ENCODE assay signal across 16 mouse cellular contexts in the genomic region with DNA sequence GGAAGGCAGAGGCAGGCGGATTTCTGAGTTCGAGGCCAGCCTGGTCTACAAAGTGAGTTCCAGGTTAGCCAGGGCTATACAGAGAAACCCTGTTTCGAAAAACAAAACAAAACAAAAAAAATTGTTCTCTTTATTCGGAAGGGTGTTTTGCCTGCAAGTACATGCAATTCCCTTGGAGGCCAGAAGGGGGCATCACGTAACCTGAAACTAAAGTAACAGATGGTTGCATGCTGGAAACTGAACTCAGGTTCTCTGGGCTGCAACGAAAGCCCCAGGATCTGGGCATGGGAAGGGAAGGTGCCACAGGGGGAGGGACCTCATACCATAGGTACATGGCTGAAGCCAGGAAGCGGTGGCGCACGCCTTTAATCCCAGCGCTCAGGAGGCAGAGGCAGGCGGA. TPM values are rescaled to one million over a fixed set of nuclear protein-coding genes. Genes with fewer than 3 reads are reported as not detected.
DNase-seq lines count a peak whose midpoint lies in the region; TF ChIP-seq lines count a peak whose summit lies in the region.
"Had no signal": no experiment of that assay in that cellular context is flagged by ENCODE, and none has a peak within 500 bp of the region (broad histone marks: within the 10 kb centered on the region; RNA-seq: fewer than 3 reads in every experiment).

No protein-coding gene starts in this region.

- no peak for TF ChIP-seq POLR2A in brain, embryonic 14.5 days (IDR thresholded peaks at IDR 0.05; ENCODE audit: borderline replicate concordance, extremely low read depth, insufficient read depth, insufficient read length, poor library complexity, severe bottlenecking)

- intact Hi-C loops in left cerebral cortex, adult 2 months (cut with DNase I) = loop anchor here (5.0 kb wide), 1 partner anchor 89 kb away; no protein-coding TSS in a partner anchor

- TF ChIP-seq CTCF in left cerebral cortex, adult 2 months (IDR thresholded peaks at IDR 0.05) = peak; percentile 24
- TF ChIP-seq CTCF in brain, embryonic 14.5 days (IDR thresholded peaks at IDR 0.05; ENCODE audit: borderline replicate concordance, extremely low read depth, insufficient read depth, insufficient read length) = peak; percentile 35; the same call in 1 of the 2 replicates

- no peak for DNase-seq in left cerebral cortex, adult 2 months (ENCODE audit: extremely low spot score in 1 of 2, low spot score in 2 of 2)
- DNase-seq in left cerebral cortex, adult 8-10 months (ENCODE audit: low spot score in 2 of 2) = no peak
- DNase-seq in 416B (ENCODE audit: low read depth) = peak; percentile 18
- DNase-seq in A20 (ENCODE audit: low read depth, low spot score) = peak; percentile 33
- no peak for DNase-seq in brain, embryonic 14.5 days (ENCODE audit: low read depth)
- no peak for DNase-seq in right cerebral cortex, adult 18-20 months
- no peak for DNase-seq in gastrocnemius, postnatal 25 days
- DNase-seq: adrenal gland, postnatal 36 days; cerebellum, adult 18-20 months; embryo, embryonic 11 days had no signal

- H3K4me3 ChIP-seq in left cerebral cortex, adult 2 months = no peak overlapping the region

- no peak overlapping the region for H3K27ac ChIP-seq in left cerebral cortex, adult 2 months

RNA-seq across cellular contexts. Expression of a gene that starts 50.1 kb away (rescaled TPM):
- total RNA-seq in left cerebral cortex, adult 2 months (2021) = not detected
- total RNA-seq in left cerebral cortex, adult 8-10 months (2022) = not detected
- polyA plus RNA-seq in brain, embryonic 14.5 days (2012; rRNA removed) = 0.04 TPM in 1 of 2 replicates, not detected in the other
- not detected for total RNA-seq in gastrocnemius, postnatal 25 days (2021)
- total RNA-seq: adrenal gland, postnatal 36 days; left cerebral cortex, postnatal 14 days had no signal
- polyA plus RNA-seq: heart, embryonic 16.5 days; intestine, embryonic 14.5 days; liver, embryonic 16.5 days; neural tube, embryonic 11.5 days; stomach, embryonic 14.5 days had no signal

Comparison
In these comparisons a context has a peak if more than half of its experiments do, and no peak if none do; other contexts are left out.
1. DNase-seq: peak in 416B (single experiment) and A20 (single experiment); none in left cerebral cortex, adult 2 months (0 of 2), left cerebral cortex, adult 8-10 months (0 of 2), brain, embryonic 14.5 days (single experiment), right cerebral cortex, adult 18-20 months (single experiment) and gastrocnemius, postnatal 25 days (single experiment).